Mouse (Mus musculus) splenic B cell, adult 2 months (primary cell): ENCODE measurements around the gene Bnipl.

ENCODE experiments used
- DNase-seq: peaks from one replicate; pipeline ENCODE4 v3.0.0-alpha.2; 2011; ENCODE audit warnings: low read depth, low spot score
- H3K27me3 ChIP-seq: 2 replicates; pipeline ENCODE4 v1.6.1; 2012; ENCODE audit warnings: mild to moderate bottlenecking, low read length, moderate library complexity, mixed read lengths; ENCODE audit not compliant: control insufficient read depth, poor library complexity, insufficient read depth, severe bottlenecking
- H3K36me3 ChIP-seq: 2 replicates; pipeline ENCODE4 v1.6.1; 2012; ENCODE audit warnings: mild to moderate bottlenecking, low read length, moderate library complexity, mixed read lengths; ENCODE audit not compliant: control insufficient read depth, poor library complexity, insufficient read depth, severe bottlenecking

The Bnipl gene

GRCm38 (mm10) chr3:95284501-95285281 lies 33.7 kb upstream of the Bnipl start:
- DNase-seq = no peak
- no peaks in the 10 kb centered on the region for H3K27me3 ChIP-seq
- H3K36me3 ChIP-seq = peaks cover 2% of the 10 kb centered on the region; the same call in 1 of the 2 replicates

- DNase-seq = no peak
- H3K36me3 ChIP-seq = 0 out of 2 replicates have a peak, but pooled peaks cover 2% of the 10 kb centered on the region
- no peaks in the 10 kb centered on the region for H3K27me3 ChIP-seq
Measured at GRCm38 (mm10) chr3:95284062-95284461, 33.1 kb upstream of the Bnipl start.

GRCm38 (mm10) chr3:95283589-95283941 lies 32.6 kb upstream of the Bnipl start:
- DNase-seq = no peak
- Histone ChIP-seq H3K36me3 (no peaks in the 10 kb centered on the region), H3K27me3 (no peaks in the 10 kb centered on the region)

GRCm38 (mm10) chr3:95282865-95283588 lies 32.0 kb upstream of the Bnipl start:
- Histone ChIP-seq H3K27me3 (no peaks in the 10 kb centered on the region), H3K36me3 (no peaks in the 10 kb centered on the region)
- DNase-seq = peak; percentile 38

GRCm38 (mm10) chr3:95282381-95282864 lies 31.4 kb upstream of the Bnipl start:
- peak; percentile 58 for DNase-seq

GRCm38 (mm10) chr3:95281216-95282126 lies 30.5 kb upstream of the Bnipl start, which contains the start of the genes Mindy1 and Prune1:
Gene Mindy1 (plus strand): TSS chr3:95281345.
Gene Prune1 (minus strand): TSS chr3:95282076.
- H3K36me3 ChIP-seq = no peaks in the 10 kb centered on the region
- peak; percentile 99 for DNase-seq
- H3K27me3 ChIP-seq = no peaks in the 10 kb centered on the region

More at GRCm38 (mm10) chr3:95282381-95282864, 31.4 kb upstream of the Bnipl start:
- Histone ChIP-seq H3K36me3 (no peaks in the 10 kb centered on the region), H3K27me3 (no peaks in the 10 kb centered on the region)

GRCm38 (mm10) chr3:95280747-95281146 lies 29.8 kb upstream of the Bnipl start:
- H3K27me3 ChIP-seq = no peaks in the 10 kb centered on the region
- DNase-seq = peak; percentile 32

GRCm38 (mm10) chr3:95277149-95277551 lies 26.2 kb upstream of the Bnipl start:
- H3K36me3 ChIP-seq = no peaks in the 10 kb centered on the region
- no peaks in the 10 kb centered on the region for H3K27me3 ChIP-seq
- no peak for DNase-seq

More at GRCm38 (mm10) chr3:95280747-95281146, 29.8 kb upstream of the Bnipl start:
- no peaks in the 10 kb centered on the region for H3K36me3 ChIP-seq

GRCm38 (mm10) chr3:95276428-95276934 lies 25.5 kb upstream of the Bnipl start:
- H3K27me3 ChIP-seq = no peaks in the 10 kb centered on the region
- H3K36me3 ChIP-seq = no peaks in the 10 kb centered on the region
- no peak for DNase-seq

GRCm38 (mm10) chr3:95275161-95275560 lies 24.2 kb upstream of the Bnipl start:
- no peaks in the 10 kb centered on the region for H3K27me3 ChIP-seq
- H3K36me3 ChIP-seq = no peaks in the 10 kb centered on the region
- no peak for DNase-seq

GRCm38 (mm10) chr3:95274453-95274852 lies 23.5 kb upstream of the Bnipl start:
- DNase-seq = no peak
- no peaks in the 10 kb centered on the region for H3K36me3 ChIP-seq
- H3K27me3 ChIP-seq = no peaks in the 10 kb centered on the region

GRCm38 (mm10) chr3:95273471-95273870 lies 22.5 kb upstream of the Bnipl start:
- H3K27me3 ChIP-seq = no peaks in the 10 kb centered on the region
- DNase-seq = no peak

GRCm38 (mm10) chr3:95270766-95271364 lies 19.9 kb upstream of the Bnipl start:
- H3K36me3 ChIP-seq = no peaks in the 10 kb centered on the region; the same call in 1 of the 2 replicates

More at GRCm38 (mm10) chr3:95273471-95273870, 22.5 kb upstream of the Bnipl start:
- no peaks in the 10 kb centered on the region for H3K36me3 ChIP-seq

GRCm38 (mm10) chr3:95269789-95270188 lies 18.8 kb upstream of the Bnipl start:
- no peak for DNase-seq
- Histone ChIP-seq H3K36me3 (no peaks in the 10 kb centered on the region; the same call in none of the 2 replicates), H3K27me3 (no peaks in the 10 kb centered on the region)

More at GRCm38 (mm10) chr3:95270766-95271364, 19.9 kb upstream of the Bnipl start:
- DNase-seq = no peak
- H3K27me3 ChIP-seq = no peaks in the 10 kb centered on the region
